Mouse (Mus musculus): ENCODE results near the gene Cngb1. TPM values are rescaled to one million over a fixed set of nuclear protein-coding genes. Genes with fewer than 3 reads are reported as not detected.

Gene Cngb1
- total and polyA plus RNA-seq, 3 experiments, result 0.03 TPM; not detected in 2

GRCm38 (mm10) chr8:95281493-95281892, 24.9 kb downstream of the Cngb1 start:
- Histone ChIP-seq H3K9ac (ENCODE audit: control insufficient read depth, low read depth, low read length, poor library complexity, severe bottlenecking) (no peak overlapping the region), H3K27me3 (ENCODE audit: control insufficient read depth in 1 of 2, insufficient read depth in 2 of 2, low read length in 2 of 2) (peaks cover 0 to under 1% of the 10 kb centered on the region in 2 experiments; a peak in 2 of 4 replicates), H3K9me3 (replicated peaks; ENCODE audit: insufficient read depth, low read length) (no peaks in the 10 kb centered on the region), H3K27ac (ENCODE audit: control insufficient read depth, low read depth, low read length) (no peak overlapping the region), H3K79me2 (ENCODE audit: control insufficient read depth, insufficient read depth, low read length, poor library complexity) (no peaks in the 10 kb centered on the region), H3K36me3 (ENCODE audit: control insufficient read depth in 1 of 2, insufficient read depth in 2 of 2, low read length in 2 of 2) (no peaks in the 10 kb centered on the region), H3K4me1 (ENCODE audit: control insufficient read depth in 1 of 2, insufficient read depth in 2 of 2, low read length in 2 of 2) (no peaks in the 10 kb centered on the region), H3K4me3 (ENCODE audit: control insufficient read depth in 1 of 2, insufficient read depth in 1 of 2, low read depth in 2 of 2, low read length in 2 of 2) (no peak overlapping the region)
- no peak for TF ChIP-seq SMC3 (IDR thresholded peaks at IDR 0.05; ENCODE audit: low read depth, low read length)
- TF ChIP-seq SIN3A (IDR thresholded peaks at IDR 0.05; ENCODE audit: low read length), result no peak
- TF ChIP-seq USF1 (IDR thresholded peaks at IDR 0.05; ENCODE audit: low read depth, low read length), result no peak
- TF ChIP-seq E2F4 (IDR thresholded peaks at IDR 0.05; ENCODE audit: borderline replicate concordance, low read depth, low read length), result no peak
- TF ChIP-seq MEF2A (IDR thresholded peaks at IDR 0.05; ENCODE audit: extremely low read depth, insufficient replicate concordance, low read depth, low read length, poor library complexity, severe bottlenecking), result no peak
- no peak for TF ChIP-seq MAX (IDR thresholded peaks at IDR 0.05; ENCODE audit: low read length)
- TF ChIP-seq USF2 (IDR thresholded peaks at IDR 0.05; ENCODE audit: borderline replicate concordance in 1 of 2, insufficient read depth in 1 of 2, low read depth in 1 of 2, low read length in 2 of 2), result no peak
- no peak for TF ChIP-seq CHD1 (IDR thresholded peaks at IDR 0.05; ENCODE audit: low read depth, low read length)
- no peak for DNase-seq (ENCODE audit: low read depth, low spot score)

GRCm38 (mm10) chr8:95272871-95273270, 33.5 kb downstream of the Cngb1 start:
- H3K27ac ChIP-seq (ENCODE audit: control insufficient read depth, low read depth, low read length), result no peak overlapping the region
- no peaks in the 10 kb centered on the region; a peak in 1 of 4 replicates for H3K4me1 ChIP-seq (ENCODE audit: control insufficient read depth in 1 of 2, insufficient read depth in 2 of 2, low read length in 2 of 2)
- H3K79me2 ChIP-seq (ENCODE audit: control insufficient read depth, insufficient read depth, low read length, poor library complexity), result no peaks in the 10 kb centered on the region
- H3K36me3 ChIP-seq (ENCODE audit: control insufficient read depth in 1 of 2, insufficient read depth in 2 of 2, low read length in 2 of 2), result no peaks in the 10 kb centered on the region
- no peak for DNase-seq (ENCODE audit: low read depth, low spot score)
- no peak overlapping the region for H3K4me3 ChIP-seq (ENCODE audit: control insufficient read depth in 1 of 2, insufficient read depth in 1 of 2, low read depth in 2 of 2, low read length in 2 of 2)
- no peak for TF ChIP-seq MAFK (IDR thresholded peaks at IDR 0.05; ENCODE audit: borderline replicate concordance, low read depth, low read length)
- H3K9ac ChIP-seq (ENCODE audit: control insufficient read depth, low read depth, low read length, poor library complexity, severe bottlenecking), result no peak overlapping the region
- no peaks in the 10 kb centered on the region for H3K9me3 ChIP-seq (replicated peaks; ENCODE audit: insufficient read depth, low read length)
- H3K27me3 ChIP-seq (ENCODE audit: control insufficient read depth in 1 of 2, insufficient read depth in 2 of 2, low read length in 2 of 2), result 0 out of 4 replicates have a peak, but pooled peaks cover 0 to 1% of the 10 kb centered on the region in 2 experiments

- Histone ChIP-seq H3K4me3 (ENCODE audit: control insufficient read depth in 1 of 2, insufficient read depth in 1 of 2, low read depth in 2 of 2, low read length in 2 of 2) (no peak overlapping the region), H3K79me2 (ENCODE audit: control insufficient read depth, insufficient read depth, low read length, poor library complexity) (no peaks in the 10 kb centered on the region), H3K9ac (ENCODE audit: control insufficient read depth, low read depth, low read length, poor library complexity, severe bottlenecking) (no peak overlapping the region), H3K27me3 (ENCODE audit: control insufficient read depth in 1 of 2, insufficient read depth in 2 of 2, low read length in 2 of 2) (peaks cover 0 to 3% of the 10 kb centered on the region in 2 experiments; a peak in 1 of 4 replicates), H3K36me3 (ENCODE audit: control insufficient read depth in 1 of 2, insufficient read depth in 2 of 2, low read length in 2 of 2) (no peaks in the 10 kb centered on the region), H3K27ac (ENCODE audit: control insufficient read depth, low read depth, low read length) (no peak overlapping the region), H3K4me1 (ENCODE audit: control insufficient read depth in 1 of 2, insufficient read depth in 2 of 2, low read length in 2 of 2) (no peaks in the 10 kb centered on the region; a peak in 1 of 4 replicates), H3K9me3 (replicated peaks; ENCODE audit: insufficient read depth, low read length) (no peaks in the 10 kb centered on the region)
- TF ChIP-seq TBP (IDR thresholded peaks at IDR 0.05; ENCODE audit: low read depth, low read length) (no peak), RAD21 (IDR thresholded peaks at IDR 0.05; ENCODE audit: low read depth, low read length) (no peak), MAFK (IDR thresholded peaks at IDR 0.05; ENCODE audit: borderline replicate concordance, low read depth, low read length) (no peak), SIN3A (IDR thresholded peaks at IDR 0.05; ENCODE audit: low read length) (no peak), ELF1 (IDR thresholded peaks at IDR 0.05; ENCODE audit: low read depth, low read length) (no peak), MYC (IDR thresholded peaks at IDR 0.05; ENCODE audit: low read depth, low read length) (no peak), RCOR1 (IDR thresholded peaks at IDR 0.05; ENCODE audit: low read depth, low read length) (no peak), JUND (IDR thresholded peaks at IDR 0.05; ENCODE audit: low read depth, low read length) (no peak), GABPA (IDR thresholded peaks at IDR 0.05; ENCODE audit: low read depth, low read length) (no peak), GATA1 (IDR thresholded peaks at IDR 0.05; ENCODE audit: low read depth, low read length) (no peak)
- DNase-seq (ENCODE audit: low read depth, low spot score), result peak; percentile 63
Observed at GRCm38 (mm10) chr8:95271841-95272240, 34.5 kb downstream of the Cngb1 start.
